Mouse (Mus musculus) hematopoietic stem cell, adult 5-6 weeks (primary cell): ENCODE measurements around the gene Bace2. TPM values are rescaled to one million over a fixed set of nuclear protein-coding genes. Genes with fewer than 3 reads are reported as not detected.

Experiments used
- ATAC-seq, 2 experiments: fragments of 125-278 bp in 1 of 2; replicated peaks in 1 of 2; 2 replicates each; pipeline ENCODE4 v1.8.0; 2016 to 2017; ENCODE audit warnings: inconsistent platforms in 2 of 2, mild to moderate bottlenecking in 2 of 2, moderate number of reproducible peaks in 2 of 2, low read depth in 1 of 2, moderate TSS enrichment in 1 of 2; ENCODE audit not compliant: low FRiP score in 2 of 2, poor library complexity in 2 of 2, severe bottlenecking in 2 of 2, insufficient read depth in 1 of 2, low TSS enrichment in 1 of 2
- total RNA-seq: library from RNA; stranded (forward); fragments of 172-1452, 232-1000 nt; gene quantifications from 2 replicates; pipeline ENCODE4 v1.2.3, GENCODE M21; 2017

Bace2 gene
- total RNA-seq, 1 experiment from 2014 or later = not detected

GRCm38 (mm10) chr16:97391701-97392384 lies 35.3 kb downstream of the Bace2 start:
- ATAC-seq = no peak

GRCm38 (mm10) chr16:97396436-97396835 lies 39.9 kb downstream of the Bace2 start:
- no peak for ATAC-seq

- ATAC-seq = no peak
Measured at GRCm38 (mm10) chr16:97397945-97398531, 41.5 kb downstream of the Bace2 start.

- no peak for ATAC-seq
Measured at GRCm38 (mm10) chr16:97399991-97400390, 43.4 kb downstream of the Bace2 start.

GRCm38 (mm10) chr16:97401741-97402140 lies 45.2 kb downstream of the Bace2 start:
- no peak for ATAC-seq

- no peak for ATAC-seq
Measured at GRCm38 (mm10) chr16:97402213-97402785, 45.8 kb downstream of the Bace2 start.

- ATAC-seq = no peak
Measured at GRCm38 (mm10) chr16:97405476-97406012, 49.0 kb downstream of the Bace2 start.

- ATAC-seq = peak; percentile 64 to 67
Measured at GRCm38 (mm10) chr16:97417896-97418542, 61.5 kb downstream of the Bace2 start.

GRCm38 (mm10) chr16:97418749-97419453 lies 62.4 kb downstream of the Bace2 start:
- ATAC-seq = 0 out of 4 replicates have a peak, but pooled peaks have one; percentile 25 to 42

GRCm38 (mm10) chr16:97421671-97422070 lies 65.1 kb downstream of the Bace2 start:
- no peak for ATAC-seq

GRCm38 (mm10) chr16:97423627-97424026 lies 67.1 kb downstream of the Bace2 start:
- no peak for ATAC-seq

GRCm38 (mm10) chr16:97428026-97428425 lies 71.5 kb downstream of the Bace2 start:
- ATAC-seq = no peak

- ATAC-seq = no peak
Measured at GRCm38 (mm10) chr16:97430091-97430490, 73.5 kb downstream of the Bace2 start.

- peak in 1 of 2 experiments; percentile 42; a peak in 2 of 4 replicates for ATAC-seq
Measured at GRCm38 (mm10) chr16:97431328-97431727, 74.8 kb downstream of the Bace2 start.

GRCm38 (mm10) chr16:97434206-97434605 lies 77.7 kb downstream of the Bace2 start:
- no peak for ATAC-seq

GRCm38 (mm10) chr16:97437448-97438056 lies 81.0 kb downstream of the Bace2 start:
- no peak for ATAC-seq

GRCm38 (mm10) chr16:97438191-97438590 lies 81.6 kb downstream of the Bace2 start:
- ATAC-seq = no peak
